Mouse (Mus musculus) leukemia stem cell, adult 10-12 weeks (primary cell): ENCODE results near the gene Klk1b5. TPM values are rescaled to one million over a fixed set of nuclear protein-coding genes. Genes with fewer than 3 reads are reported as not detected.

Source experiments
- polyA plus RNA-seq: library from polyadenylated mRNA; stranded (reverse); fragments of >175 nt; gene quantifications from 2 replicates; pipeline ENCODE4 v1.2.3, GENCODE M21; 2012; ENCODE audit warnings: low replicate concordance

The Klk1b5 gene
- 0.30 TPM in 1 of 2 replicates, not detected in the other for polyA plus RNA-seq

DNA sequence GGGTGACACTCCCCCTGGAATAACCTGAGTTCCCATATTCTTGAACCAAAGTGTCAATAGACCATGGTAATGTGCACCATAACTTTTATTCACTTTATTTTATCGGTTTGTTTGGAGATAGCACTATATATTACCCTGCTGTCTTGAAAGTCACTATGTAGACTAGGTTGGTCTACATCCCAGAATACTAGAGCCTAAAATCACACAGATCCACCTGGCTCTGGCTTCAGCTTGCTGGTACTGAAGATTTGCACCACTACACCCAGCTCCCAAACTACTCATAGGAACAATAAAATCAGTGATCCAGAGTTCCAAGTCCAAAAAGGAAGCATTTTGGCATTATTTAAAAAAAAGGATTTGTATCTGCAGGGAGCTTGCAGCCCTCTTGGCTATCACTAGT is at the start of gene Klk1b5:
TSS of gene Klk1b5 (plus strand) at position 301 of the 400 bp plus-strand sequence.

DNA sequence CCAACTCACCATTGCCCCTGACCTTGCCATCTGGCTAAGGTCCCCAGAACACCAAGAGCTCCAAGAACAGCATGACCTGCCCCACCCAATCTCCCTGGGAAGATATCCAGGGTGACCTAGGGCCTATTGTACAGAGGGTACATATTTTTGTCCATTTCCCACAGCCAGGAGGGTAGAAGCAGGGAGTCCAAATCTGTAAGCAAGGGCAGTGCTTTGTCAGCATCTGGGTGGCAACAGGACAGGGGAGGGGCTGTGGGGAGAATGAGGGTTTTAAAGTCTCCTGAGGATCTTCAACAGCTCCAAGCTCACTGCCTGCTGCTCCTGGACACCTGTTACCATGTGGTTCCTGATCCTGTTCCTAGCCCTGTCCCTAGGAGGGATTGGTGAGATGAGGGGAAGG is 27.8 kb upstream of the Klk1b5 start, which contains the start of gene Klk1b24:
TSS of gene Klk1b24 (plus strand) at position 301 of the 400 bp plus-strand sequence.

DNA sequence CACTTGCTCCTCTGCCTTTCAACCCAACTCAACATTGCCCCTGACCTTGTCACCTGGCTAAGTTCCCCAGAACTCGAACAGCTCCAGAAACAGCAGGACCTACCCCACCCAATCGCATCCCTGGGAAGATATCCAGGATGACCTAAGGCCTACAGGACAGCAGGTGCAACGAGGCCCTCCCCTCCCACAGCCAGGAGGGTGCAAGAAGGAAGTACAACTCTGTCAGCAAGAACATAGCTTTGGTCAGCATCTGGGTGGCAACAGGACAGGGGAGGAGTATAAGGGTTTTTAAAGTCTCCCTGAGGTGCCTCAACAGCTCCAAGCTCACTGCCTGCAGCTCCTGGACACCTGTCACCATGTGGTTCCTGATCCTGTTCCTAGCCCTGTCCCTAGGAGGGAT is 17.9 kb upstream of the Klk1b5 start, which contains the start of gene Klk1b3:
TSS of gene Klk1b3 (plus strand) at position 301 of the 400 bp plus-strand sequence.

DNA sequence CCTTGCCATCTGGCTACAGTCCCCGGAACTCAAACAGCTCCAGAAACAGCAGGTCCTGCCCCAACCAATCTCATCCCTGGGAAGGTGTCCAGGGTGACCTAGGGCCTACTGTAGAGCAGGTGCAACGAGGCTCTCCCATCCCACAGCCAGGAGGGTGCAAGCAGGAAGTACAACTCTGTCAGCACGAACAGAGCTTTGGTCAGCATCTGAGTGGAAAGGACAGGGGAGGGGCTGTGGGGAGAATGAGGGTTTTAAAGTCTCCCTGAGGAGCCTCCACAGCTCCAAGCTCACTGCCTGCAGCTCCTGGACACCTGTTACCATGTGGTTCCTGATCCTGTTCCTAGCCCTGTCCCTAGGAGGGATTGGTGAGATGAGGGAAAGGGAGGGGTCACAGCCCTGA is 8.6 kb upstream of the Klk1b5 start, which contains the start of gene Klk1b4:
TSS of gene Klk1b4 (plus strand) at position 301 of the 400 bp plus-strand sequence.

DNA sequence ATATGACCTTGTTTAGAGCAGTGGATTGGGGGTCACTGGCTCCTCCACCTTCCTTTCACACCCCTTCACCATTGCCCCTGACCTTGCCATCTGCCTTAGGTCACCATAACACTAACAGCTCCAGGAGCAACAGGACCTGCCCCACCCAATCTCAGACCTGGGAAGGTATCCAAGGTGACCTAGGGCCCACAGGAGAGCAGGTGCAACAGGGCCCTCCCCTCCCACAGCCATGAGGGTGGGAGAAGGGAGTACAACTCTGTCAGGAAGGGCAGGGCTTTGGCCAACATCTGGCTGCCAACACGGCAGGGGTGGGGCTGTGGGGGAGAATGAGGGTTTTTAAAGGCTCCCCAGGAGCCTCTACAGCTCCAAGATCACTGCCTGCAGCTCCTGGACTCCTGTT is 9.3 kb downstream of the Klk1b5 start, which contains the start of gene Klk1:
TSS of gene Klk1 (plus strand) at position 285 of the 400 bp plus-strand sequence.

DNA sequence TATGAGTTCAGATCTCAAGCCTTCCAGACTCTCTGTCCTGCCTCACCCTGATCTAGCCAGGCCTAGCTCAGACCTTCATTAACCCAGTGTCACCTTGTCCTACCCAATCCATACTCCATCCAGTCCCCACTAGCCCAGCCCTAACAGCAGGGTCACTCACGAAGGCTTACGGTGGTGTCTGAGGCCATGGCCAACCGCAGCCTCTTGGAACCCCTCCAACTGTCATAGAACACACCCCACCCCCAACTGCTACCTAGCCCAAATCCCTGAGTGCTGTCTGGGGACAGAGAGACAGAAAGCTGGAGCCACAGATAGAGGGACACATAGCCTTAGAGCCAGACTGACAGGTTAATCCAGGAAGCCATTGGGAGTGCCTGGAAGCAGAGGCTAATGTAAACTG is 20.2 kb downstream of the Klk1b5 start, which contains the start of gene Gm36864:
TSS of gene Gm36864 (plus strand) at position 269 of the 400 bp plus-strand sequence.

DNA sequence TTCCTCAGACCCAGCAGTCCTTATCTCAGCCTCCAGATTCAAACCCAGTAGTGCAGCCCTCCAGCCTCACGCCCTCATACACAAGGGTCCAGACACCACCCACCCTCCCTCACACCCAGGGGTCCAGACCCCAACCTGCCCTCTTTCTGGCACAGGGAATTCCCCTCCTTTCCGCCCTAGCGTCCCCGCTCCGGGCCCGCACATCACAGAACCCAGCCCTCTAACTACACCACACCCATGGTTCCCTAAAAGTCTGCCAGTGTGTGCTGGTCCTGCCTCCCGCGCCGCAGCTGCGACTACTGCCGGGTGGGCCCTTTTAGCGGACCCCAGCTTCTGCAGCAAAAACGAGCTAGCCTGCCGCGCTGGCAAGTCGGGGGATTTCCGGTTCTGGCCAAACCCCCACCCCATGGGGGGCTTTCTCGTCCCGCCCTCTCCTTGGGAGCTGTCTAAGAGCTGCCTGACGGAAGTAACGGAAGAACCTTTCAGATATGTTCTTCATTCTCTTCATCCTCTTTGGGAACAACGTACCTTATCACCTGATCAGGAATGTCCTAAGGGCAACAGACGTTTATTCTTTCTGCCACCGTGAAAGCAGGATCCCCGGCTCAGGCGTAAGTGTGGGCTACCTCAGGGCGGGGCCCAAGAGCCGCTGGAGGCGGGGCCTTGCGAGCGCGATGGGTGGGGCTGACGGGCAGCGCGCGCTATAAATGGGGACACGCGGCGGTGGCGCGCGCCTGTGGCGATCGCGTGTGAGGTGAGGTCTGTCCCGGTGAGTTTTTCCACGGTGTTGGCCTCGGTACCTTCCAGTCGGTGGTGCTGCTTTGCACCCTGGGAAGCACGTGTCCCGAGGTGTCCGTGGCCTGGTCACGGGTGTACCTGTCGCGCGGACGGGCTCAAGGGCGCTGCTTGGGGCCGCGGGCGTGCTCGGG is 30.6 kb downstream of the Klk1b5 start, which contains the start of the genes 1700028J19Rik and 2410002F23Rik:
TSS of gene 1700028J19Rik (minus strand) at position 641 of the 929 bp plus-strand sequence.
TSS of gene 2410002F23Rik (plus strand) at position 668 of the 929 bp plus-strand sequence.

DNA sequence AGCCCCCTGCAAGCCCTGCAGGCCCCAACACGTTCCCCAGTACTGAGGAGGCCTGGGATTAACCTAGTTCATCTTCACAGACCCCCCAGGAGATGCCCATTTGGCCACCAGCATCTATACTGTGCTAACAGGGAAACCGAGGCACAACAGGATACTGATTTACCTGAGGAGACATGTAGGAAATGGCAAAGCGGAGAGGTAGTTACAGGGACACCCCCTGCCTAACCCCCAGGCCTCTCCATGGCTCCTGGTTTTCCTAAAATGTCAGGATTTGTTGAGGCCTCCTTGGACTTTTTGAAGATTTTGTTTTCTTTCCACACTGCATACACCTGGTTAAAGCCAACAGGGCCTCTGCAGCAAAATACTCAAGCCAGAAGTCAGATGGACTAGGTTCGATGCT is 41.5 kb downstream of the Klk1b5 start, which contains the start of gene Acp4:
TSS of gene Acp4 (minus strand) at position 101 of the 400 bp plus-strand sequence.

DNA sequence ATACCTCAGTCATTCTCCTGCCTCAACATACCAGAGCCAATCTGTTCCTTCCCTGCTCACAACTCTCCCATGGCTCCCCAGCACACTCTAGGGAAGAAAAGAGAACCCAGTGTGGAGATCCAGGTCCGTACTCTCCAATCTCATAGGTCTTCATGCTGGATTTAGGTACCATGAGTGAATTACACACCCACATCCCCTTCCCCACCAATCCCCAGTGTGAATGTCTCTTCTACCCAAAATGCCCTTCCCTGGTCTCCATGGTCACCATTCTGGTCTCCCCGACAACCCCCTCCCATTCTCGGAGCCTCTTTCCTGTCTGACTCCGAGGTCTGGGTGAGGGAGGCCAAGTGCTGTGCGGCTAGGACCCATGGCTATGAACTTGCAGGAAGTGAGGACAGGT is 45.4 kb downstream of the Klk1b5 start, which contains the start of gene Gm15517:
TSS of gene Gm15517 (plus strand) at position 301 of the 400 bp plus-strand sequence.

Other genes starting within 250 kb of the Klk1b5 start
- gene Klk1b1, start 249.2 kb upstream of the Klk1b5 start, polyA plus RNA-seq: not detected in 2 replicates
- not detected in 2 replicates for gene Klk1b9, start 239.9 kb upstream of the Klk1b5 start, polyA plus RNA-seq
- not detected in 2 replicates for gene Klk1b11, start 220.1 kb upstream of the Klk1b5 start, polyA plus RNA-seq
- not detected in 2 replicates for gene Klk1b26, start 203.8 kb upstream of the Klk1b5 start, polyA plus RNA-seq
- 1.8 TPM in 1 of 2 replicates, not detected in the other for gene Klk1b27, start 163.7 kb upstream of the Klk1b5 start, polyA plus RNA-seq
- gene Klk1b21, start 113.6 kb upstream of the Klk1b5 start, polyA plus RNA-seq: 0.28 TPM in 1 of 2 replicates, not detected in the other
- gene Klk1b22, start 103.3 kb upstream of the Klk1b5 start, polyA plus RNA-seq: not detected in 2 replicates
- not detected in 2 replicates for gene Klk1b16, start 79.2 kb upstream of the Klk1b5 start, polyA plus RNA-seq
- not detected in 2 replicates for gene Klk1b24, start 27.7 kb upstream of the Klk1b5 start, polyA plus RNA-seq
- gene Klk1b3, start 17.8 kb upstream of the Klk1b5 start, polyA plus RNA-seq: not detected in 2 replicates
- gene Klk1b4, start 8.5 kb upstream of the Klk1b5 start, polyA plus RNA-seq: not detected in 2 replicates
- 1.5 and 4.1 TPM in 2 replicates for gene Klk1, start 9.4 kb downstream of the Klk1b5 start, polyA plus RNA-seq
- not detected in 2 replicates for gene Gm36864, start 20.2 kb downstream of the Klk1b5 start, polyA plus RNA-seq
- 0.83 TPM in 1 of 2 replicates, not detected in the other for gene 1700028J19Rik, start 30.8 kb downstream of the Klk1b5 start, polyA plus RNA-seq
- 116 and 153 TPM in 2 replicates for gene 2410002F23Rik, start 30.8 kb downstream of the Klk1b5 start, polyA plus RNA-seq
- gene Acp4, start 41.4 kb downstream of the Klk1b5 start, polyA plus RNA-seq: not detected in 2 replicates
- gene Gm15517, start 45.5 kb downstream of the Klk1b5 start, polyA plus RNA-seq: not detected in 2 replicates
- gene Clec11a, start 91.0 kb downstream of the Klk1b5 start, polyA plus RNA-seq: 0.48 and 0.55 TPM in 2 replicates
- gene Shank1, start 94.3 kb downstream of the Klk1b5 start, polyA plus RNA-seq: 10.4 and 21.0 TPM in 2 replicates
- gene Syt3, start 168.2 kb downstream of the Klk1b5 start, polyA plus RNA-seq: 0.24 and 0.44 TPM in 2 replicates
- gene 1700008O03Rik, start 169.9 kb downstream of the Klk1b5 start, polyA plus RNA-seq: 0.23 TPM in 1 of 2 replicates, not detected in the other
- not detected in 2 replicates for gene Lrrc4b, start 213.1 kb downstream of the Klk1b5 start, polyA plus RNA-seq
- 0.30 TPM in 1 of 2 replicates, not detected in the other for gene Aspdh, start 249.4 kb downstream of the Klk1b5 start, polyA plus RNA-seq